Comparison of ENCODE assay signal across 23 mouse cellular contexts in the genomic region with DNA sequence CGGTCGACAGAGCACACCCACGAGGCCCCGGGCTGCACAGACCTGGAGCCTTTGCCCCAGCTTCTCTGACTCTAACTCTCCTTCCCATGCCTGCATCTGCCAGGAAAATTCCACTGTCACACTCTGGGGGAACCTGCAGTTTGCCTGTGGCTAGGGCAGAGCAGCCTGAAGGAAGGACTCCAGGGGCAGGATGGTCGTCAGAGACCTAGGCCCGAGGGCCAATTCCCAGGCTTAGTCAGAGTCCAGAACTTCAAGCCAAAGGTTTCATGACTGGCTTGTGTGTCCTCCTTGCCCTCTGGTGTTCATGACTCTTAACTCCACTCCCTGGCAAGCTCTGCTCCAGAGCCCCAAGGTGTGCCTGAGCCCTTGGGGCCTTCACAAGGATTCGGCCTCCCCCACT. TPM values are rescaled to one million over a fixed set of nuclear protein-coding genes. Genes with fewer than 3 reads are reported as not detected.
"Had no signal": no experiment of that assay in that cellular context is flagged by ENCODE, and none has a peak within 500 bp of the region (broad histone marks: within the 10 kb centered on the region; RNA-seq: fewer than 3 reads in every experiment).

No protein-coding gene starts in this region.

- H3K27me3 ChIP-seq: lung, embryonic 15.5 days; midbrain, embryonic 15.5 days; neural tube, embryonic 12.5 days had no signal

- H3K36me3 ChIP-seq: lung, embryonic 15.5 days; midbrain, embryonic 13.5 days; midbrain, embryonic 15.5 days; neural tube, embryonic 12.5 days had no signal

- H3K27ac ChIP-seq: lung, embryonic 15.5 days; macrophage; midbrain, embryonic 13.5 days; midbrain, embryonic 15.5 days; neural tube, embryonic 12.5 days had no signal

- ATAC-seq: lung, postnatal 0 days; midbrain, embryonic 13.5 days; midbrain, embryonic 15.5 days had no signal

- H3K4me1 ChIP-seq: lung, embryonic 15.5 days; midbrain, embryonic 13.5 days; midbrain, embryonic 15.5 days; neural tube, embryonic 12.5 days had no signal

- H3K9me3 ChIP-seq: lung, embryonic 15.5 days; megakaryocyte, embryonic 14.5 days; midbrain, embryonic 13.5 days; midbrain, embryonic 15.5 days; neural tube, embryonic 12.5 days had no signal

- H3K4me3 ChIP-seq: lung, embryonic 15.5 days; megakaryocyte, embryonic 14.5 days; midbrain, embryonic 13.5 days; midbrain, embryonic 15.5 days; neural tube, embryonic 12.5 days had no signal

- H3K4me2 ChIP-seq: lung, embryonic 15.5 days; midbrain, embryonic 11.5 days; midbrain, embryonic 13.5 days; midbrain, embryonic 15.5 days; neural tube, embryonic 12.5 days had no signal

- H3K9ac ChIP-seq: lung, embryonic 15.5 days; midbrain, embryonic 13.5 days; midbrain, embryonic 15.5 days; neural tube, embryonic 12.5 days had no signal

- DNase-seq: lung, adult 2 months; lung, postnatal 14 days; lung, postnatal 36 days; retina, postnatal 1 day; right cerebral cortex, adult 18-20 months; right cerebral cortex, postnatal 25 days; right cerebral cortex, postnatal 4 days; spleen, adult 18-20 months; thymus, adult 18-20 months; thymus, postnatal 14 days; thymus, postnatal 36 days had no signal

RNA-seq across cellular contexts. Expression of a gene that starts 17.4 kb away (rescaled TPM):
- total RNA-seq: megakaryocyte progenitor cell, adult 5-6 weeks; monocyte, adult 5-6 weeks; neutrophil, adult 5-6 weeks had no signal
- polyA plus RNA-seq: macrophage had no signal

RNA-seq across cellular contexts. Expression of a gene that starts 25.9 kb away (rescaled TPM):
- polyA plus RNA-seq: neural tube, embryonic 14.5 days had no signal

RNA-seq across cellular contexts. Expression of a gene that starts 51.4 kb away (rescaled TPM):
- total RNA-seq: monocyte, adult 5-6 weeks; neutrophil, adult 5-6 weeks had no signal
